Mouse (Mus musculus): Measurements from ENCODE around the gene Aff1.

Aff1 gene

GRCm38 (mm10) chr5:103693041-103693641 lies 967 bp downstream of the Aff1 start:
- no peak for DNase-seq (ENCODE audit: low spot score in 2 of 2)

DNA sequence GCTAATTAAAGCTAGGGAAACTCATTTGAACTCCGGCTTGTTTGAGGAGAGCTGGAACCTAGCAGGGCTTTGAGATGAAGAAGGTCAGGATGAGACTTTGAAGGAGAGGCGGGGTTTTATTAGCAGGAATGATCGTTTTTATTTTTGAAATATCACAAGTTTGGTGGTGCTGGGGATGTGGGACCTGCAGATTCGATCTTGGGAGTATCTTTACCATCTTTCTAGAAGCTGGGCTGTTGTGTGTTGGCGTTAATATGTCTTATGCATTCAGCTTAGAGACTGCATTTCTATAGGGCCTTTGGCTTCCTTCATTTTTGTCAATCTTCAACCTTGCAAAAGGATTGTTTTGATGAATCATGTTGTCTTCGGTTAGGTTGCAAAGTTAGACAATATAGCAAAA lies 1.9 kb downstream of the Aff1 start:
- DNase-seq (ENCODE audit: low spot score in 2 of 2): no peak

- DNase-seq (ENCODE audit: low spot score in 2 of 2): no peak
These were observed 5.8 kb downstream of the Aff1 start for GRCm38 (mm10) chr5:103697875-103698491.

DNA sequence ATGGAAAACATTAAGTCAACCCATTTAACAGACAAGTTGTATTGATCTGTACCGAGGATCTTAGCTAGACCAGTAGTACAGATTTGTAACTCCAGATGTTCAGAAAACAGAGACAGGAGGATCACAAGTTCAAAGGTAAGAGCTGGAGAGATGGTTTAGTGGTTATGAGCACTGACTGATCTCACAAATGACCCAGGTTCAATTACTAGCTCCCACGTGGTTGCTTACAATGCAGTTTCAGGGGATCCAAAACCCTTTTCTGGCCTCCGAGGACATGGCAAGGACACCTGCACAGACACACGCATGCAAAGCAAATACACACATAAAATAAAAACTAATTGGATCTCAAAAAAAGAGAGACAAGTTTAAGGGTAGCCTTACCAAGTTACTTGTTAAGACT lies 6.4 kb downstream of the Aff1 start:
- DNase-seq (ENCODE audit: low spot score in 2 of 2): no peak

GRCm38 (mm10) chr5:103699537-103699936 lies 7.4 kb downstream of the Aff1 start:
- no peak for DNase-seq (ENCODE audit: low spot score in 2 of 2)

DNA sequence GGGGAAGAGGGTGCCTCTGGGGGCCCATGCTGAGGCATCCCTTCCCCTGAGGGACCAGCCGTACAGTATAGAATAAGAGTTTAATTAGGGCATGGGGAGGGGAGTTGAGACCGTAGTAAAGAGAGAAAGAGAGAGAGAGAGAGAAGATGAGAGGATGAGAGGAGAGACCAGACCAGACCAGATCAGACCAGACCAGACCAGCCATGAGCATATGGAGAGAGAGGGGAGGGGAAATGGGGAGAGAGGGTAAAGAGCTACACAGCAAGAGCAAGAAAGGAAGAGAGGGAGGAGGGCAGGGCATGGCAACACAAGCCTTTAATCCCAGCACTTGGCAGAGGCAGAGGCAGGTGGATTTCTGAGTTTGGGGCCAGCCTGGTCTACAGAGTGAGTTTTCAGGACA lies 8.5 kb downstream of the Aff1 start:
- DNase-seq (ENCODE audit: low spot score in 2 of 2): no peak

- DNase-seq (ENCODE audit: low spot score in 2 of 2): no peak
These were observed 9.3 kb downstream of the Aff1 start for GRCm38 (mm10) chr5:103701466-103701865.

- no peak for DNase-seq (ENCODE audit: low spot score in 2 of 2)
These were observed 10.4 kb downstream of the Aff1 start for GRCm38 (mm10) chr5:103702527-103702926.

- DNase-seq (ENCODE audit: low spot score in 2 of 2): no peak
These were observed 13.2 kb downstream of the Aff1 start for GRCm38 (mm10) chr5:103705331-103705730.

- no peak for DNase-seq (ENCODE audit: low spot score in 2 of 2)
These were observed 13.7 kb downstream of the Aff1 start for GRCm38 (mm10) chr5:103705874-103706273.

GRCm38 (mm10) chr5:103709044-103709443 lies 16.9 kb downstream of the Aff1 start:
- DNase-seq (ENCODE audit: low spot score in 2 of 2): no peak

DNA sequence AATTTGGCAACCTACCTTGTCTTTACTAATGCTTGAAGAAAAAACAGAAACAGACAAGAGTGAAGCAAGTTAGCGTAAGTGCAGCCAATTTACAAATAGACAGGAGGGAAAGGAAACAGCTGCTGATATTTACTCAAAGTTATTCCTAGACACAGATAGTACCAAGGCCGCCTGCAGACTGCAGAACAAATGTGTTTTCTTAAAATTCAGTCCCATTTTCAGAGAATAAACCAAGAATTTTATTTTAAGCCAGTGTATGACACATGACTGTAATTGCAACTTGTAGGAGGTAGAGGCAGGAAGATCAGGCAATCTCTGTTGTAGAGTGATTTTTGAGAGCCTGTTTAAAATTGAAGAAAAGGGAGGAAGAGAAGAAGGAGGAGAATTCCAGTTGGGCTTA lies 19.7 kb downstream of the Aff1 start:
- no peak for DNase-seq (ENCODE audit: low spot score in 2 of 2)

DNA sequence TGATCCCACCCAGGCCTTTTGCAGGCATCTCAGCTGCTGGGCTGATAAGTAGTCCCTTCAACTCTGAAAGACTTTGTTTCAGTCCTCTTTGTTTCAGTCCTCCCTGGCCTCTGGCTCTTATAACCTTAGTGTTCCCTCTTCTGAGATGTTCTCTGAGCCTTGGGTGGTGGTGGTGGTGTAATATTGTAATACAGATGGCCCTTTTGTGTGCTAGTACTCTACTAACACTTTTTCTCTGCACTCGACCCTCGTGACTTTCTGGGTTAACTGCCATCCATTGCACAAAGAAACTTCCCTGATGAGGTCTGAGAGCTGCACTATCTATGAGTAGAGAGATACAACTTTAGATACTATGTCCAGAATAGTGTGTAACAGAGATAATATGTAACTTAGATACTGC lies 21.2 kb downstream of the Aff1 start:
- DNase-seq (ENCODE audit: low spot score in 2 of 2): no peak

GRCm38 (mm10) chr5:103714943-103715342 lies 22.8 kb downstream of the Aff1 start:
- no peak for DNase-seq (ENCODE audit: low spot score in 2 of 2)

- no peak for DNase-seq (ENCODE audit: low spot score in 2 of 2)
These were observed 24.7 kb downstream of the Aff1 start for GRCm38 (mm10) chr5:103716824-103717342.

- no peak for DNase-seq (ENCODE audit: low spot score in 2 of 2)
These were observed 27.0 kb downstream of the Aff1 start for GRCm38 (mm10) chr5:103719131-103719530.

- DNase-seq (ENCODE audit: low spot score in 2 of 2): no peak
These were observed 27.7 kb downstream of the Aff1 start for GRCm38 (mm10) chr5:103719851-103720250.

GRCm38 (mm10) chr5:103720967-103721366 lies 28.8 kb downstream of the Aff1 start:
- DNase-seq (ENCODE audit: low spot score in 2 of 2): no peak

DNA sequence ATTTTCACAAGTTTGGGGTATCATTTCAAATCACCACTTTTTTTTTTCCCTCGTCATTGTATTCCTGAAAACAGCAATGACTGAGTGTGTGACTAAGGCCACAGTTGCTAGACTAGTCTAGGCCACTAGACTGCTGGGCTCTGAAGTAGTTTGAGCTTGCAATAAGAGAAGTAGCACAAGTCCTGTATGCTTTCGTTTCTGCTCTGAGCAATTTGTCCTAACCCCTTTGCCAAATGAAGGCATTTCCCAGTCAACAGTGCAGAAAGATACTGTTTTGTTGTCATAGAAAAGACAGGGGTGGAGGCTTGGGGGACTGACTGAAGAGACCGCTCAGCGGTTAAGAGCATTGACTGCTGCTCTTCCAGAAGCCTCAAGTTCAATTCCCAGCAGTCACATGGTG lies 29.3 kb downstream of the Aff1 start:
- no peak for DNase-seq (ENCODE audit: low spot score in 2 of 2)

DNA sequence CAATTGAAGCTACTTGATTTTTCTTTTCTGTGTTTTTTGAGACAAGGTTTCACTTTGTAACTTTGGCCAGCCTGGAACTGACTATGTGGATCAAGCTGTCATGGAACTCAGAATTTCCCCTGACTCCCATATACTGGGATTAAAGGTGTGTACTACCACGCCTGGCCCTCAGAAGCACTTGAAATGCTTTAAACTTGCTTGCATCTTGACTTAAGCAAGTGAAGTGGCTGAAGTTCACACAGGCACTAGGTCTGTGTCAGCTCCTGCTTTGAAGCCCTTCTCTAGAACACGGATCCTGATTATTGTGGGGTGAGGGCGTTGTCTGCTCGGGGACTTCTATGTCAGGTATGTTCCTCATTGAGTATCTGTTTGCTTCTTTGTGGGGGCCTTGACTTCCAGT lies 30.5 kb downstream of the Aff1 start:
- DNase-seq (ENCODE audit: low spot score in 2 of 2): no peak

DNA sequence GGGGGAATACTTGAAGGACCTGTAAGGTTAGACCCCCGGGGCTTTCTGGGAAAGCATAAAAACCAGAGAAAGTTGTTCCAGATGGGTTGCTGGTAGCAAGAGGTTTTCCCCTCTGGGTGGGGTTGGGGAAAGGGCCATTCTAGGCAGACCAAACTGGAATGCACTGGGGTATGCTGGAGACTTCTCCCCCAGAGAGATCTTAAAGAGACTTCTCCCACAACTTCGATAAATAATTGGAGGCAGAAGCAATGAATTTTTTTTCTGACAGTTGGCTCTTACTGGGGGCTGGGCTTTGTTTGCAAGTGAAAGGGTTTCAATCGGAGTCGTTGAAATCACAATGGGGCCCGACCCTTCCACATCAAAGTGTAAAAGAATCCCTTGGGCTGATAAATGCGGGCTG lies 32.2 kb downstream of the Aff1 start:
- DNase-seq (ENCODE audit: low spot score in 2 of 2): no peak

- DNase-seq (ENCODE audit: low spot score in 2 of 2): no peak
These were observed 32.6 kb downstream of the Aff1 start for GRCm38 (mm10) chr5:103724823-103725222.

DNA sequence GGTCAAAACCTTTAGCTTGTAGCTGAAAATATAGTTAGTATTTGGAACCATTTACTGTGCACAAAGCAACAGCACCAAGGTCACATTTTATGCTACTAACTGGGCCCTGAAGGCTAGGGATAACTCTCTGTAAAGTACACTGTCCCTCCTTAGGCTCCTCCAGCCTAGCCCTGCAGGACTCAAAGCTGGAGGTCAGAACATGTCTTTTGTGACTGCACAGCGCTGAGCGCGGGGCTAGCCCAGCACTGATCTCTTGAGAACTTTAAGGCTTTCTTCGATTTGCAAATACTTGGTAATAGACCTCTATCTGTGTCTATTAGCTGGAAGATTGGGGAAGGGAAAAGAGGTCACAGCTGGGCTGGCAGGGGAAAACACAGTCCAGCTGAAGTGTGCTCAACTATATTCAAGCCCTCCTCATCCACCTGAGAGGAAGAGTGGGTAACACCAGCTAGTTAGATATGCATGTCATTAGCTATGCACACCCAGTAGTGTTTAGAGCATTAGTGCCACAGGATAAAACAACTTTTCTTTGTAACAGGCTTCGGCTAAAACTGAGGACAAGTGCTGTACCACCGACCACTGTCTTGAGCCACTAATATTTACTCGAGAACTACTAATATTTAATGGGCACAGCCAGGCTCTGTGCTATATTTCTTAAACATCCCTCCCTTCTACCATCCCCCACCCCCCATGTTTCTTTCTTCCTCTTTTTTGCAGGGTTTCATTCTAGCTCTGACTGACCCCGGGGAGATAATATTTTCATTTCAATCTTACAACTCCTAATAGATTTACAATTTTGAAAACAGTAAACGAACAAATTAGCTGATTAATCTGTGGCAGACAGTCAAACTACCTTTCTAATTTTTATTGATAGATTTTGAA lies 33.3 kb downstream of the Aff1 start:
- DNase-seq (ENCODE audit: low spot score in 2 of 2): no peak
